Mouse (Mus musculus) gastrocnemius, postnatal 10 days (tissue): ENCODE data around the gene Nedd8. TPM values are rescaled to one million over a fixed set of nuclear protein-coding genes. Genes with fewer than 3 reads are reported as not detected.

Source experiments
- DNase-seq: peaks from one replicate; pipeline ENCODE4 v3.0.0; 2021; ENCODE audit warnings: mixed read lengths
- total RNA-seq, 2 experiments: library from RNA; stranded (reverse); gene quantifications; 2 replicates each; pipeline ENCODE4 v1.2.3; 2021

Nedd8 gene
- total RNA-seq, 2 experiments from 2014 or later: 242 to 253 TPM

- DNase-seq: no peak
These were observed 57.3 kb downstream of the Nedd8 start for GRCm38 (mm10) chr14:55614565-55615178.

GRCm38 (mm10) chr14:55613346-55613745, 58.6 kb downstream of the Nedd8 start:
- no peak for DNase-seq

Other genes with a start within 250 kb of the Nedd8 start
- 10 to 100 TPM; 28.7 to 29.9 TPM for gene Dhrs4, start 193.4 kb downstream of the Nedd8 start, total RNA-seq
- 1 to 10 TPM; 2.5 to 3.9 TPM for gene Carmil3, start 181.5 kb downstream of the Nedd8 start, total RNA-seq
- under 1 TPM in 1 of 2 experiments, not detected in 1; 0.14 TPM for gene Cpne6, start 161.7 kb downstream of the Nedd8 start, total RNA-seq
- not detected for gene Nrl, start 147.1 kb downstream of the Nedd8 start, total RNA-seq
- 10 to 100 TPM; 15.0 to 21.4 TPM for gene Pck2, start 131.9 kb downstream of the Nedd8 start, total RNA-seq
- gene Dcaf11, start 112.1 kb downstream of the Nedd8 start, total RNA-seq: 10 to 100 TPM; 61.1 to 61.2 TPM
- gene A730061H03Rik, start 111.7 kb downstream of the Nedd8 start, total RNA-seq: not detected
- 100 to 1,000 TPM; 403 to 446 TPM for gene Fitm1, start 96.5 kb downstream of the Nedd8 start, total RNA-seq
- gene Psme1, start 94.0 kb downstream of the Nedd8 start, total RNA-seq: 10 to 100 TPM; 56.3 to 58.7 TPM
- 10 to 100 TPM; 45.2 to 49.9 TPM for gene Emc9, start 86.8 kb downstream of the Nedd8 start, total RNA-seq
- 10 to 100 TPM; 74.4 to 85.8 TPM for gene Psme2, start 81.0 kb downstream of the Nedd8 start, total RNA-seq
- 10 to 100 TPM; 15.9 to 16.4 TPM for gene Rnf31, start 80.4 kb downstream of the Nedd8 start, total RNA-seq
- gene Irf9, start 68.6 kb downstream of the Nedd8 start, total RNA-seq: 1 to 10 TPM; 5.0 to 5.7 TPM
- under 1 TPM; 0.56 to 0.70 TPM for gene Rec8, start 54.1 kb downstream of the Nedd8 start, total RNA-seq
- 10 to 100 TPM; 68.3 to 77.1 TPM for gene Ipo4, start 36.2 kb downstream of the Nedd8 start, total RNA-seq
- 1 to 10 TPM; 1.1 to 2.7 TPM for gene Gm49378, start 34.2 kb downstream of the Nedd8 start, total RNA-seq
- gene Tm9sf1, start 28.3 kb downstream of the Nedd8 start, total RNA-seq: 10 to 100 TPM; 29.2 to 33.2 TPM
- gene Tssk4, start 21.9 kb downstream of the Nedd8 start, total RNA-seq: 1 to 10 TPM in 1 of 2 experiments, under 1 TPM in 1; 0.54 to 1.1 TPM
- gene Mdp1, start 11.6 kb downstream of the Nedd8 start, total RNA-seq: 10 to 100 TPM; 20.9 to 22.2 TPM
- 1 to 10 TPM; 5.9 to 8.6 TPM for gene Gmpr2, start 183 bp downstream of the Nedd8 start, total RNA-seq
- gene Tinf2, start 9.7 kb upstream of the Nedd8 start, total RNA-seq: 10 to 100 TPM; 11.7 to 14.9 TPM
- under 1 TPM; 0.19 to 0.50 TPM for gene Tgm1, start 41.8 kb upstream of the Nedd8 start, total RNA-seq
- 10 to 100 TPM in 1 of 2 experiments, 1 to 10 TPM in 1; 9.4 to 10.2 TPM for gene Rabggta, start 50.1 kb upstream of the Nedd8 start, total RNA-seq
- 10 to 100 TPM; 33.2 to 33.3 TPM for gene Dhrs1, start 73.6 kb upstream of the Nedd8 start, total RNA-seq
- gene Nop9, start 73.6 kb upstream of the Nedd8 start, total RNA-seq: 10 to 100 TPM; 13.4 to 15.2 TPM
- not detected for gene Cideb, start 86.3 kb upstream of the Nedd8 start, total RNA-seq
- under 1 TPM; 0.07 to 0.14 TPM for gene Ltb4r2, start 89.3 kb upstream of the Nedd8 start, total RNA-seq
- gene Ltb4r1, start 93.8 kb upstream of the Nedd8 start, total RNA-seq: under 1 TPM; 0.16 to 0.61 TPM
- 1 to 10 TPM; 5.9 to 9.4 TPM for gene Adcy4, start 112.0 kb upstream of the Nedd8 start, total RNA-seq
- gene Ripk3, start 116.7 kb upstream of the Nedd8 start, total RNA-seq: 1 to 10 TPM; 3.9 to 4.2 TPM
- gene Nfatc4, start 151.0 kb upstream of the Nedd8 start, total RNA-seq: 10 to 100 TPM in 1 of 2 experiments, 1 to 10 TPM in 1; 9.3 to 14.8 TPM
- 10 to 100 TPM in 1 of 2 experiments, 1 to 10 TPM in 1; 9.3 to 15.3 TPM for gene Nynrin, start 181.9 kb upstream of the Nedd8 start, total RNA-seq
- gene Cbln3, start 212.3 kb upstream of the Nedd8 start, total RNA-seq: under 1 TPM; 0.16 to 0.29 TPM
- 10 to 100 TPM in 1 of 2 experiments, 1 to 10 TPM in 1; 8.0 to 11.6 TPM for gene Khnyn, start 212.8 kb upstream of the Nedd8 start, total RNA-seq
- gene Sdr39u1, start 228.2 kb upstream of the Nedd8 start, total RNA-seq: 10 to 100 TPM; 73.3 to 82.4 TPM